Mouse (Mus musculus) right cerebral cortex, postnatal 25 days (tissue): ENCODE data around the gene Cadps.
"Not testable (repeated sequence)": the region's sequence is repeated elsewhere in the genome, so short reads cannot be mapped to it uniquely, and the experiment has no call there.

ENCODE experiments used
- DNase-seq: peaks from one replicate; pipeline ENCODE4 v3.0.0; 2022

Cadps gene

GRCm38 (mm10) chr14:12581657-12582056 is 241.2 kb downstream of the Cadps start:
- no peak for DNase-seq

- DNase-seq, result no peak
These were observed 242.1 kb downstream of the Cadps start for GRCm38 (mm10) chr14:12580786-12581185.

GRCm38 (mm10) chr14:12578156-12578555 is 244.7 kb downstream of the Cadps start:
- no peak for DNase-seq

GRCm38 (mm10) chr14:12577475-12578140 is 245.3 kb downstream of the Cadps start:
- no peak for DNase-seq

GRCm38 (mm10) chr14:12575105-12575504 is 247.8 kb downstream of the Cadps start:
- DNase-seq, result no peak

- DNase-seq, result no peak
These were observed 248.5 kb downstream of the Cadps start for GRCm38 (mm10) chr14:12574336-12574735.

GRCm38 (mm10) chr14:12561730-12562129 is 261.1 kb downstream of the Cadps start:
- not testable (repeated sequence) for DNase-seq

- DNase-seq, result no peak
These were observed 262.7 kb downstream of the Cadps start for GRCm38 (mm10) chr14:12560233-12560577.

GRCm38 (mm10) chr14:12559574-12560232 is 263.2 kb downstream of the Cadps start:
- no peak for DNase-seq

GRCm38 (mm10) chr14:12558920-12559573 is 263.8 kb downstream of the Cadps start:
- DNase-seq, result no peak

- DNase-seq, result no peak
These were observed 268.4 kb downstream of the Cadps start for GRCm38 (mm10) chr14:12554486-12554885.

GRCm38 (mm10) chr14:12551353-12551752 is 271.5 kb downstream of the Cadps start:
- no peak for DNase-seq

GRCm38 (mm10) chr14:12550931-12551330 is 271.9 kb downstream of the Cadps start:
- DNase-seq, result no peak

GRCm38 (mm10) chr14:12549290-12549689 is 273.6 kb downstream of the Cadps start:
- DNase-seq, result no peak

GRCm38 (mm10) chr14:12547496-12547895 is 275.4 kb downstream of the Cadps start:
- no peak for DNase-seq

GRCm38 (mm10) chr14:12541733-12542132 is 281.1 kb downstream of the Cadps start:
- no peak for DNase-seq

GRCm38 (mm10) chr14:12539071-12539470 is 283.8 kb downstream of the Cadps start:
- no peak for DNase-seq

- DNase-seq, result no peak
These were observed 291.8 kb downstream of the Cadps start for GRCm38 (mm10) chr14:12531101-12531500.

GRCm38 (mm10) chr14:12530554-12530953 is 292.3 kb downstream of the Cadps start:
- no peak for DNase-seq

GRCm38 (mm10) chr14:12529961-12530542 is 292.8 kb downstream of the Cadps start:
- peak; percentile 32 for DNase-seq

- DNase-seq, result no peak
These were observed 295.6 kb downstream of the Cadps start for GRCm38 (mm10) chr14:12527296-12527695.

GRCm38 (mm10) chr14:12507018-12507417 is 315.9 kb downstream of the Cadps start:
- DNase-seq, result no peak

- no peak for DNase-seq
These were observed 318.5 kb downstream of the Cadps start for GRCm38 (mm10) chr14:12504191-12504947.
